ENCODE assay signal across 8 mouse cellular contexts in genomic region chr2:180967010-180967763, GRCm38 (mm10). TPM values are rescaled to one million over a fixed set of nuclear protein-coding genes. Genes with fewer than 3 reads are reported as not detected.
DNase-seq lines count a peak whose midpoint lies in the region; ATAC-seq lines count a peak whose summit lies in the region.

Gene Arfgap1 (plus strand): TSS chr2:180967225.

- H3K9me3 ChIP-seq in hindbrain, embryonic 16.5 days (ENCODE audit: control insufficient read depth, low read length): no peaks in the 10 kb centered on the region

- H3K79me2 ChIP-seq in macrophage (ENCODE audit: inconsistent target): peaks cover 40% of the 10 kb centered on the region

- under 1% methylated on average over 57 of the region's 57 CpGs for WGBS in hindbrain, embryonic 16.5 days
- under 1% methylated on average over 57 of the region's 57 CpGs for WGBS in macrophage (ENCODE audit: missing documents)

- H3K9ac ChIP-seq in hindbrain, embryonic 16.5 days (ENCODE audit: low read depth, low read length): peak within 1 kb of the TSS; percentile 80

- peaks cover 20% of the 10 kb centered on the region for H3K36me3 ChIP-seq in hindbrain, embryonic 16.5 days (ENCODE audit: control insufficient read depth, insufficient read depth, low read length)
- H3K36me3 ChIP-seq in macrophage (ENCODE audit: inconsistent target): peaks cover 13% of the 10 kb centered on the region

- H3K4me3 ChIP-seq in hindbrain, embryonic 16.5 days (ENCODE audit: low read length): peak within 1 kb of the TSS; percentile 66
- H3K4me3 ChIP-seq in macrophage (ENCODE audit: inconsistent target): peak within 1 kb of the TSS; percentile 97

- H3K27me3 ChIP-seq in hindbrain, embryonic 16.5 days (replicated peaks; ENCODE audit: control insufficient read depth, insufficient read depth, low read length): no peaks in the 10 kb centered on the region

- H3K4me1 ChIP-seq in hindbrain, embryonic 16.5 days (ENCODE audit: control insufficient read depth, insufficient read depth, low read depth, low read length): peaks cover 19% of the 10 kb centered on the region

- peak; percentile 88 for DNase-seq in T-cell, adult 2 months (ENCODE audit: low spot score)
- DNase-seq in cerebellum, postnatal 4 days (ENCODE audit: low spot score in 2 of 2): peak; percentile 73 to 88
- peak; percentile 92 for DNase-seq in gastrocnemius, adult 18-20 months (ENCODE audit: low spot score)
- peak; percentile 95 for DNase-seq in left cerebral cortex, adult 18-20 months (ENCODE audit: low spot score in 2 of 2)
- DNase-seq in right cerebral cortex, adult 18-20 months: peak; percentile 96
- DNase-seq in urinary bladder, postnatal 10 days (ENCODE audit: low spot score): peak; percentile 72

- peak within 1 kb of the TSS; percentile 91 for H3K27ac ChIP-seq in hindbrain, embryonic 16.5 days (ENCODE audit: low read depth, low read length)
- H3K27ac ChIP-seq in macrophage: peak within 1 kb of the TSS; percentile 80

- ATAC-seq in hindbrain, embryonic 16.5 days: peak; percentile 94

- peak within 1 kb of the TSS; percentile 59 for H3K4me2 ChIP-seq in hindbrain, embryonic 16.5 days (ENCODE audit: low read length)

RNA-seq across cellular contexts. Expression of gene Arfgap1, which starts in this region (rescaled TPM):
- total RNA-seq in gastrocnemius, adult 18-20 months (2021): 10 to 100 TPM; 29.1 to 29.4 TPM
- polyA plus RNA-seq in hindbrain, embryonic 16.5 days (2015; fragmentation: Nextera tagmentation; extraction: Ambion mirVana): 121 and 123 TPM in 2 replicates
- 100 to 1,000 TPM; 141 to 151 TPM for total RNA-seq in left cerebral cortex, adult 18-20 months (2021)
- 100 to 1,000 TPM; 102 to 214 (median 156) TPM for total RNA-seq in macrophage (2018; cell fraction: chromatin; rRNA removed)
- 10 to 100 TPM; 18.0 to 33.9 (median 25.3) TPM for total RNA-seq in macrophage (2018; cell fraction: cytosol; rRNA removed)
- total RNA-seq in macrophage (2018; cell fraction: nucleus; rRNA removed): 100 to 1,000 TPM in 4 of 26 experiments, 10 to 100 TPM in 22; 45.9 to 116 (median 68.2) TPM
- polyA plus RNA-seq in macrophage (2018): 24.6 to 27.3 TPM (median 25.5 TPM) in 3 replicates

Comparison
In these comparisons a context has a peak if more than half of its experiments do, and no peak if none do; other contexts are left out.
1. Peak in every context shown above with its lines: DNase-seq, ATAC-seq, H3K4me3 ChIP-seq and H3K27ac ChIP-seq.
2. RNA of gene Arfgap1 (total RNA-seq): 141 to 151 TPM in left cerebral cortex, adult 18-20 months; 29.1 to 29.4 TPM in gastrocnemius, adult 18-20 months; every median in the first group is over 4 times any median in the second.